In genomic region chr10:118282565-118282964, GRCm38 (mm10) we compare ENCODE assay signal across 13 mouse cellular contexts. TPM values are rescaled to one million over a fixed set of nuclear protein-coding genes. Genes with fewer than 3 reads are reported as not detected.
A peak's percentile ranks its signal among the peaks of the same experiment; 100 is the strongest.
DNase-seq lines count a peak whose midpoint lies in the region; ATAC-seq and TF ChIP-seq lines count a peak whose summit lies in the region.
"Not testable (repeated sequence)": the region's sequence is repeated elsewhere in the genome, so short reads cannot be mapped to it uniquely, and the experiment has no call there.
"Had no signal": no experiment of that assay in that cellular context is flagged by ENCODE, and none has a peak within 500 bp of the region (broad histone marks: within the 10 kb centered on the region; RNA-seq: fewer than 3 reads in every experiment).

No protein-coding gene starts in this region.

- not testable (repeated sequence) for H3K9me3 ChIP-seq in embryonic facial prominence, embryonic 14.5 days (ENCODE audit: control insufficient read depth, low read length); forebrain, embryonic 11.5 days (ENCODE audit: control insufficient read depth, low read length); heart, embryonic 13.5 days; lung, embryonic 14.5 days (ENCODE audit: low read depth, low read length); lung, embryonic 16.5 days (ENCODE audit: control insufficient read depth, low read length); stomach, embryonic 16.5 days (replicated peaks; ENCODE audit: control insufficient read depth, low read length)

- not testable (repeated sequence) for H3K36me3 ChIP-seq in embryonic facial prominence, embryonic 14.5 days (ENCODE audit: control insufficient read depth, insufficient read depth, low read length); forebrain, embryonic 11.5 days (ENCODE audit: control insufficient read depth, insufficient read depth, low read length); heart, embryonic 13.5 days; lung, embryonic 14.5 days (ENCODE audit: insufficient read depth); lung, embryonic 16.5 days (ENCODE audit: control insufficient read depth, insufficient read depth, low read length); stomach, embryonic 16.5 days (ENCODE audit: control insufficient read depth, insufficient read depth, low read length)

- H3K4me1 ChIP-seq in embryonic facial prominence, embryonic 14.5 days (ENCODE audit: control insufficient read depth, insufficient read depth, low read length); forebrain, embryonic 11.5 days (replicated peaks; ENCODE audit: control insufficient read depth, insufficient read depth, low read length); heart, embryonic 13.5 days; lung, embryonic 14.5 days (ENCODE audit: insufficient read depth); lung, embryonic 16.5 days (replicated peaks; ENCODE audit: control insufficient read depth, insufficient read depth, low read length); stomach, embryonic 16.5 days (ENCODE audit: control insufficient read depth, insufficient read depth, low read length): not testable (repeated sequence)

- not testable (repeated sequence) for TF ChIP-seq CTCF in lung, embryonic 14.5 days (IDR thresholded peaks at IDR 0.05; ENCODE audit: low read depth)

- not testable (repeated sequence) for DNase-seq in embryonic facial prominence, embryonic 14.5 days (ENCODE audit: low spot score); forebrain, embryonic 11.5 days (ENCODE audit: low spot score); lung, embryonic 14.5 days

- WGBS in embryonic facial prominence, embryonic 14.5 days = 49% methylated on average over 3 of the region's 7 CpGs
- WGBS in forebrain, embryonic 11.5 days = 84% methylated on average over 7 of the region's 7 CpGs
- WGBS in heart, embryonic 13.5 days = 49% methylated on average over 6 of the region's 7 CpGs
- 59% methylated on average over 7 of the region's 7 CpGs for WGBS in lung, embryonic 14.5 days
- 56% methylated on average over 6 of the region's 7 CpGs for WGBS in lung, embryonic 16.5 days
- WGBS in stomach, embryonic 16.5 days = 67% methylated on average over 7 of the region's 7 CpGs

- not testable (repeated sequence) for H3K9ac ChIP-seq in embryonic facial prominence, embryonic 14.5 days (ENCODE audit: low read depth, low read length); forebrain, embryonic 11.5 days (ENCODE audit: low read length); heart, embryonic 13.5 days; lung, embryonic 14.5 days; lung, embryonic 16.5 days (ENCODE audit: low read length); stomach, embryonic 16.5 days (ENCODE audit: low read length)

- H3K27ac ChIP-seq in embryonic facial prominence, embryonic 14.5 days (replicated peaks; ENCODE audit: low read depth, low read length); forebrain, embryonic 11.5 days (ENCODE audit: low read depth, low read length); heart, embryonic 13.5 days (replicated peaks); lung, embryonic 14.5 days (ENCODE audit: low read depth); lung, embryonic 16.5 days (ENCODE audit: low read length); stomach, embryonic 16.5 days (ENCODE audit: low read length): not testable (repeated sequence)

- not testable (repeated sequence) for H3K4me2 ChIP-seq in embryonic facial prominence, embryonic 14.5 days (ENCODE audit: low read depth, low read length); forebrain, embryonic 11.5 days (ENCODE audit: low read depth, low read length, severe bottlenecking); heart, embryonic 13.5 days; lung, embryonic 14.5 days; lung, embryonic 16.5 days (ENCODE audit: low read depth, low read length); stomach, embryonic 16.5 days (ENCODE audit: low read depth, low read length)

- H3K4me3 ChIP-seq in embryonic facial prominence, embryonic 14.5 days (ENCODE audit: low read depth, low read length); forebrain, embryonic 11.5 days (ENCODE audit: low read depth, low read length); heart, embryonic 13.5 days; lung, embryonic 14.5 days (ENCODE audit: low read depth, low read length); lung, embryonic 16.5 days (ENCODE audit: low read length); stomach, embryonic 16.5 days (replicated peaks; ENCODE audit: low read length): not testable (repeated sequence)

- H3K27me3 ChIP-seq in embryonic facial prominence, embryonic 14.5 days (replicated peaks; ENCODE audit: control insufficient read depth, insufficient read depth, low read length); forebrain, embryonic 11.5 days (ENCODE audit: control insufficient read depth, insufficient read depth, low read length); heart, embryonic 13.5 days (replicated peaks); lung, embryonic 14.5 days (ENCODE audit: insufficient read depth, low read length); lung, embryonic 16.5 days (ENCODE audit: control insufficient read depth, insufficient read depth, low read depth, low read length); stomach, embryonic 16.5 days (ENCODE audit: control insufficient read depth, insufficient read depth, low read length): not testable (repeated sequence)

- ATAC-seq in embryonic facial prominence, embryonic 14.5 days (ENCODE audit: low read depth) = peak; percentile 33; the same call in 1 of the 2 replicates
- peak; percentile 36; the same call in 1 of the 2 replicates for ATAC-seq in forebrain, embryonic 11.5 days (replicated peaks; ENCODE audit: low FRiP score)
- ATAC-seq in heart, embryonic 13.5 days (ENCODE audit: extremely low read depth, insufficient number of reproducible peaks, low FRiP score, low TSS enrichment) = peak; percentile 51
- ATAC-seq in lung, embryonic 14.5 days (ENCODE audit: insufficient read depth) = peak; percentile 63; the same call in 1 of the 2 replicates
- ATAC-seq in lung, embryonic 16.5 days (ENCODE audit: low read depth) = peak; percentile 28; the same call in 1 of the 2 replicates
- ATAC-seq in stomach, embryonic 16.5 days (ENCODE audit: insufficient read depth, low FRiP score) = peak; percentile 37; the same call in 1 of the 2 replicates

RNA-seq across cellular contexts. Expression of gene Iltifb, which starts 12.3 kb away (rescaled TPM):
- not detected in 2 replicates for polyA plus RNA-seq in embryonic facial prominence, embryonic 14.5 days (2014; fragmentation: Nextera tagmentation; extraction: Ambion mirVana)
- polyA plus RNA-seq in forebrain, embryonic 11.5 days (2014; fragmentation: Nextera tagmentation; extraction: Ambion mirVana) = not detected in 2 replicates
- not detected in 2 replicates for polyA plus RNA-seq in heart, embryonic 13.5 days (2015; fragmentation: Nextera tagmentation; extraction: Ambion mirVana)
- polyA plus RNA-seq in lung, embryonic 14.5 days (2014; fragmentation: Nextera tagmentation; extraction: Ambion mirVana) = not detected in 2 replicates
- not detected in 2 replicates for polyA plus RNA-seq in lung, embryonic 16.5 days (2015; fragmentation: Nextera tagmentation; extraction: Ambion mirVana)
- not detected in 2 replicates for polyA plus RNA-seq in stomach, embryonic 16.5 days (2015; fragmentation: Nextera tagmentation; extraction: Ambion mirVana)
- polyA plus RNA-seq: adrenal gland, adult 2 months; brain, embryonic 14.5 days; C2C12; embryonic facial prominence, embryonic 11.5 days; forebrain, embryonic 12.5 days; forebrain, embryonic 14.5 days; forebrain, embryonic 16.5 days had no signal

RNA-seq across cellular contexts. Expression of gene Gm32802, which starts 24.1 kb away (rescaled TPM):
- not detected in 2 replicates for polyA plus RNA-seq in embryonic facial prominence, embryonic 14.5 days (2014; fragmentation: Nextera tagmentation; extraction: Ambion mirVana)
- polyA plus RNA-seq in forebrain, embryonic 11.5 days (2014; fragmentation: Nextera tagmentation; extraction: Ambion mirVana) = not detected in 2 replicates
- not detected in 2 replicates for polyA plus RNA-seq in heart, embryonic 13.5 days (2015; fragmentation: Nextera tagmentation; extraction: Ambion mirVana)
- polyA plus RNA-seq in lung, embryonic 14.5 days (2014; fragmentation: Nextera tagmentation; extraction: Ambion mirVana) = not detected in 2 replicates
- not detected in 2 replicates for polyA plus RNA-seq in lung, embryonic 16.5 days (2015; fragmentation: Nextera tagmentation; extraction: Ambion mirVana)
- polyA plus RNA-seq in stomach, embryonic 16.5 days (2015; fragmentation: Nextera tagmentation; extraction: Ambion mirVana) = not detected in 2 replicates
- polyA plus RNA-seq: adrenal gland, adult 2 months; embryonic facial prominence, embryonic 11.5 days; forebrain, embryonic 14.5 days had no signal

RNA-seq across cellular contexts. Expression of gene Gm32717, which starts 42.0 kb away (rescaled TPM):
- polyA plus RNA-seq in embryonic facial prominence, embryonic 14.5 days (2014; fragmentation: Nextera tagmentation; extraction: Ambion mirVana) = not detected in 2 replicates
- not detected in 2 replicates for polyA plus RNA-seq in forebrain, embryonic 11.5 days (2014; fragmentation: Nextera tagmentation; extraction: Ambion mirVana)
- not detected in 2 replicates for polyA plus RNA-seq in heart, embryonic 13.5 days (2015; fragmentation: Nextera tagmentation; extraction: Ambion mirVana)
- not detected in 2 replicates for polyA plus RNA-seq in lung, embryonic 14.5 days (2014; fragmentation: Nextera tagmentation; extraction: Ambion mirVana)
- polyA plus RNA-seq in lung, embryonic 16.5 days (2015; fragmentation: Nextera tagmentation; extraction: Ambion mirVana) = not detected in 2 replicates
- polyA plus RNA-seq in stomach, embryonic 16.5 days (2015; fragmentation: Nextera tagmentation; extraction: Ambion mirVana) = not detected in 2 replicates
- polyA plus RNA-seq: adrenal gland, adult 2 months; embryonic facial prominence, embryonic 11.5 days; forebrain, embryonic 14.5 days had no signal

RNA-seq across cellular contexts. Expression of gene Gm9040, which starts 44.2 kb away (rescaled TPM):
- 0.09 TPM in 1 of 2 replicates, not detected in the other for polyA plus RNA-seq in embryonic facial prominence, embryonic 14.5 days (2014; fragmentation: Nextera tagmentation; extraction: Ambion mirVana)
- not detected in 2 replicates for polyA plus RNA-seq in forebrain, embryonic 11.5 days (2014; fragmentation: Nextera tagmentation; extraction: Ambion mirVana)
- polyA plus RNA-seq in heart, embryonic 13.5 days (2015; fragmentation: Nextera tagmentation; extraction: Ambion mirVana) = not detected in 2 replicates
- polyA plus RNA-seq in lung, embryonic 14.5 days (2014; fragmentation: Nextera tagmentation; extraction: Ambion mirVana) = not detected in 2 replicates
- polyA plus RNA-seq in lung, embryonic 16.5 days (2015; fragmentation: Nextera tagmentation; extraction: Ambion mirVana) = not detected in 2 replicates
- polyA plus RNA-seq in stomach, embryonic 16.5 days (2015; fragmentation: Nextera tagmentation; extraction: Ambion mirVana) = not detected in 2 replicates
- polyA plus RNA-seq: adrenal gland, adult 2 months; brain, embryonic 14.5 days; C2C12; embryonic facial prominence, embryonic 11.5 days; forebrain, embryonic 12.5 days; forebrain, embryonic 14.5 days; forebrain, embryonic 16.5 days had no signal

RNA-seq across cellular contexts. Expression of gene Gm9044, which starts 49.6 kb away (rescaled TPM):
- 0.09 TPM in 1 of 2 replicates, not detected in the other for polyA plus RNA-seq in embryonic facial prominence, embryonic 14.5 days (2014; fragmentation: Nextera tagmentation; extraction: Ambion mirVana)
- polyA plus RNA-seq in forebrain, embryonic 11.5 days (2014; fragmentation: Nextera tagmentation; extraction: Ambion mirVana) = not detected in 2 replicates
- polyA plus RNA-seq in heart, embryonic 13.5 days (2015; fragmentation: Nextera tagmentation; extraction: Ambion mirVana) = not detected in 2 replicates
- polyA plus RNA-seq in lung, embryonic 14.5 days (2014; fragmentation: Nextera tagmentation; extraction: Ambion mirVana) = not detected in 2 replicates
- not detected in 2 replicates for polyA plus RNA-seq in lung, embryonic 16.5 days (2015; fragmentation: Nextera tagmentation; extraction: Ambion mirVana)
- not detected in 2 replicates for polyA plus RNA-seq in stomach, embryonic 16.5 days (2015; fragmentation: Nextera tagmentation; extraction: Ambion mirVana)
- polyA plus RNA-seq: adrenal gland, adult 2 months; brain, embryonic 14.5 days; C2C12; embryonic facial prominence, embryonic 11.5 days; forebrain, embryonic 12.5 days; forebrain, embryonic 14.5 days; forebrain, embryonic 16.5 days had no signal
